Mouse (Mus musculus) C2C12 (cell line): ENCODE measurements around the gene Olfr1337. TPM values are rescaled to one million over a fixed set of nuclear protein-coding genes. Genes with fewer than 3 reads are reported as not detected.

ENCODE experiments used
- H3K27me3 ChIP-seq: one replicate; pipeline ENCODE4 v1.6.1; 2011; ENCODE audit not compliant: control insufficient read depth, insufficient read depth, insufficient read length
- H3K36me3 ChIP-seq: one replicate; pipeline ENCODE4 v1.6.1; 2011; ENCODE audit not compliant: control insufficient read depth, insufficient read depth
- H3K4me3 ChIP-seq: one replicate; pipeline ENCODE4 v1.5.1; 2011; ENCODE audit warnings: mild to moderate bottlenecking, control low read depth; ENCODE audit not compliant: poor library complexity, insufficient read depth, severe bottlenecking
- H3K79me2 ChIP-seq: one replicate; pipeline ENCODE4 v1.6.1; 2011; ENCODE audit not compliant: control insufficient read depth, insufficient read depth
- H3K79me3 ChIP-seq: one replicate; pipeline ENCODE4 v1.6.1; 2011; ENCODE audit warnings: low read depth, control low read depth
- H3ac ChIP-seq: one replicate; pipeline ENCODE3; 2011; ENCODE audit warnings: low read depth; ENCODE audit not compliant: control insufficient read depth, insufficient read length
- CEBPB ChIP-seq: IDR thresholded peaks from one replicate; pipeline ENCODE4 v1.6.1; 2011; ENCODE audit warnings: low read depth, mild to moderate bottlenecking, control low read depth, moderate library complexity
- CTCF ChIP-seq: IDR thresholded peaks from one replicate; pipeline ENCODE4 v1.5.1; 2011; ENCODE audit not compliant: control insufficient read depth, insufficient read depth, insufficient read length
- FOSL1 ChIP-seq: IDR thresholded peaks from one replicate; pipeline ENCODE4 v1.8.0; 2011; ENCODE audit warnings: mild to moderate bottlenecking, low read length; ENCODE audit not compliant: poor library complexity, insufficient read depth, severe bottlenecking
- MAX ChIP-seq: IDR thresholded peaks from one replicate; pipeline ENCODE4 v1.6.1; 2011; ENCODE audit warnings: mild to moderate bottlenecking, control low read depth
- MYOD1 ChIP-seq: IDR thresholded peaks from one replicate; pipeline ENCODE4 v1.6.1; 2011; ENCODE audit warnings: low read depth; ENCODE audit not compliant: control insufficient read depth, insufficient read length
- MYOG ChIP-seq: IDR thresholded peaks from one replicate; pipeline ENCODE4 v1.6.1; 2011; ENCODE audit not compliant: control insufficient read depth, insufficient read length; ENCODE audit errors: extremely low read depth
- USF1 ChIP-seq: IDR thresholded peaks from one replicate; pipeline ENCODE4 v1.6.1; 2011; ENCODE audit warnings: low read depth, mild to moderate bottlenecking, control low read depth, moderate library complexity
- polyA plus RNA-seq: library from polyadenylated mRNA; unstranded; fragments of >200 nt; fragmentation: generic; extraction: Trizol; gene quantifications from one replicate; pipeline ENCODE4 v1.2.1, GENCODE M21; 2012; ENCODE audit warnings: missing spikeins

Gene Olfr1337
- polyA plus RNA-seq, 1 experiment = not detected

- TF ChIP-seq MYOD1 (no peak), CTCF (no peak), FOSL1 (no peak), CEBPB (no peak), USF1 (no peak), MYOG (no peak), MAX (no peak)
- no peaks in the 10 kb centered on the region for H3K79me3 ChIP-seq
- H3K36me3 ChIP-seq = no peaks in the 10 kb centered on the region
- H3K79me2 ChIP-seq = no peaks in the 10 kb centered on the region
- no peak overlapping the region for H3ac ChIP-seq
- H3K4me3 ChIP-seq = no peak overlapping the region
- H3K27me3 ChIP-seq = no peaks in the 10 kb centered on the region
Observed at GRCm38 (mm10) chr4:118740988-118741698, 41.2 kb downstream of the Olfr1337 start.

DNA sequence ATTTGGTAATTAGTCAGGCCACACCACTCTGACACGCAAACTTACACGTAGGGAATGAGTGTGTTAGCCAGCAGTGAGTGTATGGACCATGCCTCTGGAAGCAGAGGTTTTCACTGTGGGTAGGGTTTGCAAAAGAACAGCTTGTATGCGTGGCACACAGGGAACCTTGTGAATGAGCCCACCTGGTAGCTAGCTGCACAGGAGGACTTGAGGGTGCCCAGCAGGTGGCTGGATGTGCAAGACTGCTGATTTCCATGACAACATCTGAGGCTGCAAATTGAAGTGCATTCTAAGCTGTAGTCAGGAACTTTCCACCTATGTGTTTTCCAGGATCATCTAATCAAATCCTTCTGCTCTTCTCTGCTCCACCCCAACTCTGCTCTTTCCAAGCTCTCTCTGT, 42.8 kb downstream of the Olfr1337 start:
- H3K79me3 ChIP-seq = no peaks in the 10 kb centered on the region
- no peak overlapping the region for H3ac ChIP-seq
- H3K4me3 ChIP-seq = no peak overlapping the region
- H3K79me2 ChIP-seq = no peaks in the 10 kb centered on the region
- TF ChIP-seq FOSL1 = no peak
- H3K36me3 ChIP-seq = no peaks in the 10 kb centered on the region
- no peaks in the 10 kb centered on the region for H3K27me3 ChIP-seq

- Histone ChIP-seq H3K79me2 (no peaks in the 10 kb centered on the region), H3K79me3 (no peaks in the 10 kb centered on the region), H3ac (no peak within 1 kb of the TSS), H3K27me3 (no peaks in the 10 kb centered on the region), H3K4me3 (no peak within 1 kb of the TSS), H3K36me3 (no peaks in the 10 kb centered on the region)
- no peak for TF ChIP-seq MYOD1
- TF ChIP-seq MYOG = no peak
- no peak for TF ChIP-seq CEBPB
- no peak for TF ChIP-seq USF1
- no peak for TF ChIP-seq CTCF
- no peak for TF ChIP-seq FOSL1
- TF ChIP-seq MAX = no peak
Observed at GRCm38 (mm10) chr4:118731875-118732274, 50.5 kb downstream of the Olfr1337 start, which contains the start of gene Olfr1339. Gene Olfr1339 (plus strand): TSS chr4:118732175.

Other genes with a start within 250 kb of the Olfr1337 start
- gene Tmem125, start 238.5 kb downstream of the Olfr1337 start, polyA plus RNA-seq = not detected
- gene Cfap57, start 161.8 kb downstream of the Olfr1337 start, polyA plus RNA-seq = not detected
- 106 TPM for gene Ebna1bp2, start 161.8 kb downstream of the Olfr1337 start, polyA plus RNA-seq
- not detected for gene Olfr62, start 123.6 kb downstream of the Olfr1337 start, polyA plus RNA-seq
- not detected for gene Olfr1342, start 89.8 kb downstream of the Olfr1337 start, polyA plus RNA-seq
- not detected for gene Olfr1341, start 79.1 kb downstream of the Olfr1337 start, polyA plus RNA-seq
- not detected for gene Olfr1340, start 62.4 kb downstream of the Olfr1337 start, polyA plus RNA-seq
- gene Olfr1339, start 50.4 kb downstream of the Olfr1337 start, polyA plus RNA-seq = not detected
- not detected for gene Olfr1338, start 23.8 kb downstream of the Olfr1337 start, polyA plus RNA-seq
- gene Olfr1335, start 27.4 kb upstream of the Olfr1337 start, polyA plus RNA-seq = not detected
- not detected for gene Olfr1333, start 53.7 kb upstream of the Olfr1337 start, polyA plus RNA-seq
- not detected for gene Olfr1331, start 82.1 kb upstream of the Olfr1337 start, polyA plus RNA-seq
- gene Olfr1330, start 106.0 kb upstream of the Olfr1337 start, polyA plus RNA-seq = not detected
- not detected for gene Olfr1329, start 134.9 kb upstream of the Olfr1337 start, polyA plus RNA-seq
- gene Olfr1328, start 156.0 kb upstream of the Olfr1337 start, polyA plus RNA-seq = not detected
- gene Lao1, start 179.0 kb upstream of the Olfr1337 start, polyA plus RNA-seq = not detected